Mouse (Mus musculus): ENCODE data around the gene 4931428F04Rik.

The 4931428F04Rik gene

GRCm38 (mm10) chr8:105307670-105308069 is 18.0 kb upstream of the 4931428F04Rik start:
- in situ Hi-C loops (cut with MboI, MseI) = no loop called here

GRCm38 (mm10) chr8:105306146-105306691 is 16.6 kb upstream of the 4931428F04Rik start:
- in situ Hi-C loops (cut with MboI, MseI) = no loop called here

GRCm38 (mm10) chr8:105305211-105306145 is 15.8 kb upstream of the 4931428F04Rik start, which contains the start of gene Elmo3:
TSS of gene Elmo3 (plus strand) at chr8:105305601.
- in situ Hi-C loops (cut with MboI, MseI) = no loop called here

- in situ Hi-C loops (cut with MboI, MseI) = no loop called here
Measured at GRCm38 (mm10) chr8:105304325-105305210, 14.9 kb upstream of the 4931428F04Rik start.

- in situ Hi-C loops (cut with MboI, MseI) = no loop called here
Measured at GRCm38 (mm10) chr8:105303874-105304273, 14.2 kb upstream of the 4931428F04Rik start.

- in situ Hi-C loops (cut with MboI, MseI) = no loop called here
Measured at GRCm38 (mm10) chr8:105303396-105303795, 13.7 kb upstream of the 4931428F04Rik start.

- in situ Hi-C loops (cut with MboI, MseI) = no loop called here
Measured at GRCm38 (mm10) chr8:105299962-105300361, 10.3 kb upstream of the 4931428F04Rik start.

- in situ Hi-C loops (cut with MboI, MseI) = no loop called here
Measured at GRCm38 (mm10) chr8:105298351-105299252, 8.9 kb upstream of the 4931428F04Rik start.

GRCm38 (mm10) chr8:105297511-105298192 is 8.0 kb upstream of the 4931428F04Rik start, which contains the start of gene E2f4:
TSS of gene E2f4 (plus strand) at chr8:105297663.
- in situ Hi-C loops (cut with MboI, MseI) = no loop called here

- in situ Hi-C loops (cut with MboI, MseI) = no loop called here
Measured at GRCm38 (mm10) chr8:105295895-105296573, 6.4 kb upstream of the 4931428F04Rik start, which contains the start of gene Exoc3l. TSS of gene Exoc3l (minus strand) at chr8:105296101.

GRCm38 (mm10) chr8:105295256-105295655 is 5.6 kb upstream of the 4931428F04Rik start:
- in situ Hi-C loops (cut with MboI, MseI) = no loop called here

GRCm38 (mm10) chr8:105294776-105295175 is 5.1 kb upstream of the 4931428F04Rik start:
- in situ Hi-C loops (cut with MboI, MseI) = loop anchor here in 1 of 2 experiments (5.0 kb wide), 1 partner anchor 53 kb away; the partner anchor contains the start of genes Fhod1 and Slc9a5

- in situ Hi-C loops (cut with MboI, MseI) = loop anchor here in 1 of 2 experiments (5.0 kb wide), 1 partner anchor 54 kb away; the partner anchor contains the start of genes Fhod1 and Slc9a5
Measured at GRCm38 (mm10) chr8:105293405-105293804, 3.7 kb upstream of the 4931428F04Rik start.

GRCm38 (mm10) chr8:105292471-105292870 is 2.8 kb upstream of the 4931428F04Rik start:
- in situ Hi-C loops (cut with MboI, MseI) = loop anchor here in 1 of 2 experiments (5.0 kb wide), 1 partner anchor 55 kb away; the partner anchor contains the start of genes Fhod1 and Slc9a5

- in situ Hi-C loops (cut with MboI, MseI) = loop anchor here in 1 of 2 experiments (5.0 kb wide), 1 partner anchor 55 kb away; the partner anchor contains the start of genes Fhod1 and Slc9a5
Measured at GRCm38 (mm10) chr8:105291802-105292201, 2.1 kb upstream of the 4931428F04Rik start.

- in situ Hi-C loops (cut with MboI, MseI) = loop anchor here in 1 of 2 experiments (5.0 kb wide), 1 partner anchor 56 kb away; the partner anchor contains the start of genes Fhod1 and Slc9a5
Measured at GRCm38 (mm10) chr8:105291364-105291763, 1.7 kb upstream of the 4931428F04Rik start.

GRCm38 (mm10) chr8:105290554-105291314 is 1.1 kb upstream of the 4931428F04Rik start:
- in situ Hi-C loops (cut with MboI, MseI) = loop anchor here in 1 of 2 experiments (5.0 kb wide), 1 partner anchor 57 kb away; the partner anchor contains the start of genes Fhod1 and Slc9a5
